Mouse (Mus musculus) small intestine, adult 2 months (tissue): ENCODE results near the gene Map2k6.

ENCODE experiments used
- CTCF ChIP-seq: fragments of 200-500 bp; IDR thresholded peaks from 2 replicates; pipeline ENCODE4 v1.5.1; 2012; ENCODE audit warnings: low read depth, mild to moderate bottlenecking, control low read depth, inconsistent platforms, low read length, moderate library complexity, mixed read lengths; ENCODE audit not compliant: insufficient replicate concordance, insufficient read length; ENCODE audit errors: extremely low read depth
- POLR2A ChIP-seq: fragments of 200-500 bp; IDR thresholded peaks from 2 replicates; pipeline ENCODE4 v1.6.1; 2012; ENCODE audit warnings: low read depth, mild to moderate bottlenecking, control low read depth, inconsistent platforms, low read length, moderate library complexity

DNA sequence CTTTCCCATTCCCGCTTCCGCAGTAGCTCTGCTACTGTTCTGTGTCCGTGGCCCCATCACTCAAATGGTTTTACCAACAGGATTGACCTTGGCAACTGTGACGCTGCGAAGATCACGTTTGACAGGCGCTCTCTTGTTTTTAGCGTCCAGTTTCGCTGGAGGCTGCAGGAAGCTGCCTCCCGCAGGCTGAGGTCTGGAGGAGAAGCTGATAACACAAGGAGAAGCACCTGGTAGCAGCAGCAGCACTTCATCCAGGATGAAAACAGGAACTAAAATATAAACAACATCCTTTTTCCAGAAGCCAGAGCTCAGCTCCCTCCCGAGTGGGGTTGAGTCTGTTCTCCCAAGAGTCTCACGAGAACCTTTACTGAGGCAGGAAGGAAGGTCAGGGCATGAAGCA lies 164.3 kb downstream of the Map2k6 start:
- TF ChIP-seq POLR2A (no peak), CTCF (no peak)
